Mouse (Mus musculus) lung, embryonic 14.5 days (tissue): ENCODE results near the gene Usp33. TPM values are rescaled to one million over a fixed set of nuclear protein-coding genes. Genes with fewer than 3 reads are reported as not detected.

Experiments used
- ATAC-seq: fragments of 200-750 bp; cut with Nextera tagmentation; 2 replicates; pipeline ENCODE4 v1.8.0; 2017; ENCODE audit warnings: mild to moderate bottlenecking, moderate TSS enrichment, moderate library complexity; ENCODE audit not compliant: insufficient read depth
- DNase-seq: peaks from one replicate; pipeline ENCODE4 v3.0.0-alpha.2; 2015
- H3K27ac ChIP-seq: fragments of 300-500 bp; sonication (generic); 2 replicates; pipeline ENCODE4 v1.5.1; 2014; ENCODE audit warnings: low read depth, mild to moderate bottlenecking, moderate library complexity
- H3K27me3 ChIP-seq: fragments of 300-500 bp; sonication (generic); 2 replicates; pipeline ENCODE4 v1.6.1; 2014; ENCODE audit warnings: low read length, control low read depth; ENCODE audit not compliant: insufficient read depth
- H3K36me3 ChIP-seq: fragments of 300-500 bp; sonication (generic); 2 replicates; pipeline ENCODE4 v1.6.1; 2014; ENCODE audit warnings: control low read depth; ENCODE audit not compliant: insufficient read depth
- H3K4me1 ChIP-seq: fragments of 300-500 bp; sonication (generic); 2 replicates; pipeline ENCODE4 v1.6.1; 2014; ENCODE audit warnings: antibody characterized with exemption, control low read depth; ENCODE audit not compliant: insufficient read depth
- H3K4me2 ChIP-seq: fragments of 300-500 bp; sonication (generic); 2 replicates; pipeline ENCODE4 v1.6.1; 2014; ENCODE audit warnings: mild to moderate bottlenecking
- H3K4me3 ChIP-seq: fragments of 300-500 bp; sonication (generic); 2 replicates; pipeline ENCODE4 v1.5.1; 2014; ENCODE audit warnings: low read depth, low read length
- H3K9ac ChIP-seq: fragments of 300-500 bp; sonication (generic); 2 replicates; pipeline ENCODE4 v1.6.1; 2014
- H3K9me3 ChIP-seq: fragments of 300-500 bp; sonication (generic); 2 replicates; pipeline ENCODE4 v1.6.1; 2016; ENCODE audit warnings: low read depth, low read length, control low read depth
- CTCF ChIP-seq: IDR thresholded peaks from 2 replicates; pipeline ENCODE4 v1.5.1; 2016; ENCODE audit warnings: antibody characterized with exemption, low read depth
- WGBS: fragments of 180-500 bp; shearing (Covaris S2); extraction: QIAGEN DNeasy Blood & Tissue Kit; methylation state at CpG from one replicate; pipeline ENCODE4 v1.1.7; 2014; 5-methylcytosine and 5-hydroxymethylcytosine counted together
- polyA plus RNA-seq: library from polyadenylated mRNA; unstranded; fragments of >200 nt; fragmentation: Nextera tagmentation; extraction: Ambion mirVana; gene quantifications from 2 replicates; pipeline ENCODE4 v1.2.1, GENCODE M21; 2014

The Usp33 gene
- polyA plus RNA-seq, 1 experiment from 2014 or later = 57.4 TPM

DNA sequence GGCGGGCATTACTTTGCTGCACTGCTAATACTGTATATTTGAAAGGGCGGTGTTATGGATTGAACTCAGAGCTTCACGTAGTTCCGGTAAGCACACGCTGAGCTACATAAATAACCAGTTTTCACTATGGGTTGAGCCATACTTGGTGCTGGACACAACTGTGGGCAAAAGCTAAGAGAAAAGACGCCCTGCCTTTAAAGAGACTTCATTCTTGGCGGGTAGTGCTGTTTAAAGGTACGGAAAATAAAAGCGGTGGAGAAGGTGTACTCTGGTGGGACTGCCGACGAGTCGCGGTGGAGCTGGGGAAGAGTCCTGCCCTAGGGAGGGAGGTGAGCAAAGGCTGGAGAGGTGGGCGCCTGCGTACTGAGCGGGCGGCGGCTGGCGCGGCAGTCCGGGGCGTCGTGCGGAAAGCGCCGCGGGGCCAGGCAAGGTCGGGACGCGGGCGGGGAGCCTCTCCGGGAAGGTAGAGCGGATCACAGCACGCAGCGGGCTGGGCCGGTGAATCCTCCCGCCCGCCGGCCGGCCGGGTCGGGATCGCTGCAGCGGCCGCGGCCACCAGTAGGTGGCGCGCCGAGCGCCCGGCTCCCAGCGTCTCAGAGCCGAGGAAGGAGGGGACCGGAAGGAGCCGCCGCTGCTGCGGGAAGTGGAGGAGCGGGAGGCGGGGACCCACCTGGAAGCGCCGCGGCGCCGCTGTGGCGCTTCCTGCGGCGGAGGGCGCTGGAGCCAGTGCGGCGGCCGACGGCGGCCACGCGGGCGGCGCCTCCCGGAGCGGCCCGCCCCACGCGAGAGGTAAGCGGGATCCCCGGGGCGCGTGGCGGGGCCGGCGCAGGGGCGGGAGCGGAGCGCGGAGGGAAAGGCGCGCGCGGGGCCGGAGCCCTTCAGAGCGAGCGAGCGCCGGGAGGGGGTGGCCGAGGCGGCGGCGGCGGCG lies 49.3 kb downstream of the Usp33 start, which contains the start of gene Zzz3:
Zzz3 (plus strand) TSS at position 124 of the 928 bp plus-strand sequence.
- H3K4me2 ChIP-seq = peak within 1 kb of the TSS; percentile 91
- peaks cover 21% of the 10 kb centered on the region for H3K36me3 ChIP-seq
- H3K9ac ChIP-seq = peak within 1 kb of the TSS; percentile 90
- peak; percentile 56 for TF ChIP-seq CTCF
- H3K4me1 ChIP-seq = 0 out of 2 replicates have a peak, but pooled peaks cover 13% of the 10 kb centered on the region
- DNase-seq (peak; percentile 95), ATAC-seq (peak; percentile 92)
- H3K9me3 ChIP-seq = no peaks in the 10 kb centered on the region
- peak within 1 kb of the TSS; percentile 75 for H3K4me3 ChIP-seq
- H3K27ac ChIP-seq = peak within 1 kb of the TSS; percentile 99
- H3K27me3 ChIP-seq = no peaks in the 10 kb centered on the region
- under 1% methylated on average over 91 of the region's 108 CpGs for WGBS

DNA sequence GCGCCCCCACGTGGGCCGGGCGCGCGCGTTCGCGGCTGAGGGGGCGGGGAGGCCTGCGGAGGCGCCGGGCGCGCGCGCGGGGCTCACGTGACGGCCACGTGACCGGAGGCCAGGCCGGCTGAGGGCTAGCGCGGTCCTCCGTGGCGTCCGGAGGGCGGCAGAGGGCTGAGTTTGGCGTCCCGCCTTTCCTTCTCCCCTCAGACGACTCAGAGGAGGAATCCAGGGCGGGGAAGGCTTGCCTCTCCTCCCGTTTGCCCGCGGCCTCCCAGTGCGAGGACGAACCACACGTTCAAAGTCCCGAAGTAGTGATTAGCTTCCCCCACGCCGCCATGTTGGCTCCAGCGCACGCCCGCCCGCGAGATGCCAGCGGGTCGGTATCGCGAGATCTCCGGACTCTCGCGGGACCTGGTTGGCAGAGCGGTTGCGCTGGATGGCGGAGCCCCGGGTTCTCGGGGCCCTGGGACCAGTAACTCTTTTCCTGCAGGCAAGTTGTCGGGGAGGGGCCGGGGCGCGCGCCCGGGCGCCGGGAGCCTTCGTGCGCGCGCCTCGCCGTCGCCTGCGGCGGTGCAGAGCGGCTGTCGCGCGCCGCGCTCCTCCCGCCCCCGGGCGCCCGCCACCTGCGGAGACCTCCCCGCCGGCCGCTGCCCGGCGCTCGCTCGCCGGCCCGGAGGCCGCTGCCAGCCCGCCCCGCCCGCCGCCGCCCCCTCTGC lies 50.2 kb downstream of the Usp33 start:
- Histone ChIP-seq H3K27me3 (no peaks in the 10 kb centered on the region), H3K9me3 (no peaks in the 10 kb centered on the region), H3K4me3 (peak overlapping the region; percentile 75), H3K9ac (peak overlapping the region; percentile 90), H3K4me1 (0 out of 2 replicates have a peak, but pooled peaks cover 13% of the 10 kb centered on the region), H3K36me3 (peaks cover 16% of the 10 kb centered on the region), H3K4me2 (peak overlapping the region; percentile 91), H3K27ac (peak overlapping the region; percentile 99)
- peak; percentile 98 for DNase-seq
- WGBS = under 1% methylated on average over 87 of the region's 102 CpGs
- peak; percentile 88 for ATAC-seq
- no peak for TF ChIP-seq CTCF

DNA sequence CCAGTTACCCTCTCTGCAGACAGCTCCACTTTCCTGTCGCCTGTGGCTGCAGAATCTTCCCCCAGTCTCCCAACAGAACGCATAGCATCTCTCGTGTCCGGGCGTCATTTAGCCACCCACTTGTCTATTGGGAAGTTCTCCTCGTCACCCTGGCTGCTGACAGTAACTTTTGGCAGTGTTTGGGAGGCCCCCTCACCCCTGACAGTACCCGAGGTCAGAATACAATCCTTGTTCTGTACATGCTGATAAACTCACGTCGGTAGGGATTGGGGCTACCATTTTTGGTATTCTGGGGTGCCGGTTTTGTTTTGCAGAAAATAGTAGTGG lies 50.7 kb downstream of the Usp33 start:
- Histone ChIP-seq H3K27ac (peak overlapping the region; percentile 99), H3K9me3 (no peaks in the 10 kb centered on the region), H3K36me3 (peaks cover 11% of the 10 kb centered on the region; the same call in 1 of the 2 replicates), H3K9ac (peak overlapping the region; percentile 90), H3K4me2 (peak overlapping the region; percentile 91), H3K4me3 (peak overlapping the region; percentile 75), H3K27me3 (no peaks in the 10 kb centered on the region), H3K4me1 (0 out of 2 replicates have a peak, but pooled peaks cover 13% of the 10 kb centered on the region)
- WGBS = under 1% methylated on average over 10 of the region's 10 CpGs
- DNase-seq (peak; percentile 40), ATAC-seq (no peak)
- TF ChIP-seq CTCF = no peak

DNA sequence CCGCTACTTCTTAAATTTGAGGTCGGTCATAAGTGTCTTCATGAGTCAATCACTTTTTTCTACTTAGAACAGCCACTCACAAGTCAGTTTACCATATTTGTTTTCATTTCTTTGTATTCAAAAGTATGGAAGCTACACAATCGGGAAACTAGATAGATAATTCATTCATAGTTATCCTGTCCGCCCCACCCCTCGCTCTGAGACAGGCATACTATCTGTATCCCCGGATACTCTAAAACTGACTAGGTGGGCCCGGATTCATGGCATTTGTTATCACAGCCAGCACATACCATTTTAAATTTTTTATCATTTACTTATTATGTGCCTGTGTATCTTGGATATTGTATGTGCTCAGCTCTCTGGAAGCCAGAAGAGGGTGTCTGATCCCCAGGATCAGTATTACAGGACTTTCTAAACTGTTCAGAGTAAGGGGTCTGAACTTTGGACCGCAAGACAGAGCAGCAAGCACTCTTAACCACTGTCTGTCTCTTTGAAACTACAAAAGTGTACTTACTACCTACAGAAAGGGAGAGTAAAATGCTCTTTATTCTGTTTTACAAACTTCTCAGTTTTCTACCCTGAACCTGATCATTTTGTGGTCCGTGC lies 51.2 kb downstream of the Usp33 start:
- no peak for TF ChIP-seq CTCF
- H3K36me3 ChIP-seq = peaks cover 6% of the 10 kb centered on the region; the same call in 1 of the 2 replicates
- no peak for ATAC-seq
- 35% methylated on average over 9 of the region's 9 CpGs for WGBS
- peak overlapping the region; percentile 91 for H3K4me2 ChIP-seq
- H3K9ac ChIP-seq = peak overlapping the region; percentile 90
- H3K27ac ChIP-seq = peak overlapping the region; percentile 99
- 0 out of 2 replicates have a peak, but pooled peaks cover 13% of the 10 kb centered on the region for H3K4me1 ChIP-seq
- peak; percentile 8 for DNase-seq
- no peaks in the 10 kb centered on the region for H3K9me3 ChIP-seq
- H3K4me3 ChIP-seq = peak overlapping the region; percentile 75
- no peaks in the 10 kb centered on the region for H3K27me3 ChIP-seq

DNA sequence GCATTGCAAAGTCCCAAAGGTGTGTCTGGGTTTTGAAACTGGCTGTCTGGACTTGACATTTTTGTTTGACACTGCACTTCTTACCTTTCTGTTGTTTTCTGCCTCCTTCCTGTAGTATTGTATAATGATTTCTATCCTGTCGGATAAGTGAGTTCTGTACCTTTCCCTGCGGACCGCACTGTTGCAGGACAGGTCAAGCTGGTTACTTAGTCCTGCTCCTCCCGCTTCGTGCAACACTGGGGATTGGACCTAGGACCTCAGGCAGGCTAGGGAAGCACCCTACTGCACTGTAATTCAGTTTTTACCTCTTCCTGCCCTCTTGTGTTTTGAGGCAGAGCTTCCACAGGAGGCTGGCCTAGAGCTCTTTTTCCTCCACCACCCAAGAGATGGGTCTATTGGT lies 54.2 kb downstream of the Usp33 start:
- Histone ChIP-seq H3K4me3 (no peak overlapping the region), H3K36me3 (0 out of 2 replicates have a peak, but pooled peaks cover 2% of the 10 kb centered on the region), H3K9me3 (no peaks in the 10 kb centered on the region), H3K9ac (no peak overlapping the region), H3K4me2 (no peak overlapping the region), H3K27me3 (no peaks in the 10 kb centered on the region), H3K4me1 (0 out of 2 replicates have a peak, but pooled peaks cover 4% of the 10 kb centered on the region), H3K27ac (no peak overlapping the region)
- WGBS = 75% methylated on average over 5 of the region's 5 CpGs
- DNase-seq = no peak
- TF ChIP-seq CTCF = no peak
- ATAC-seq = no peak

GRCm38 (mm10) chr3:152400875-152401274 lies 54.6 kb downstream of the Usp33 start:
- Histone ChIP-seq H3K4me2 (no peak overlapping the region), H3K9ac (no peak overlapping the region), H3K27me3 (no peaks in the 10 kb centered on the region), H3K4me1 (0 out of 2 replicates have a peak, but pooled peaks cover 4% of the 10 kb centered on the region), H3K4me3 (no peak overlapping the region), H3K9me3 (no peaks in the 10 kb centered on the region), H3K27ac (no peak overlapping the region), H3K36me3 (0 out of 2 replicates have a peak, but pooled peaks cover 2% of the 10 kb centered on the region)
- no peak for TF ChIP-seq CTCF
- 87% methylated on average over 3 of the region's 3 CpGs for WGBS
- DNase-seq = no peak
- ATAC-seq = no peak
